ENCODE assay signal across 9 mouse cellular contexts in genomic region chr4:132960313-132960712, GRCm38 (mm10). TPM values are rescaled to one million over a fixed set of nuclear protein-coding genes. Genes with fewer than 3 reads are reported as not detected.
DNase-seq lines count a peak whose midpoint lies in the region; ATAC-seq lines count a peak whose summit lies in the region.
"Had no signal": no experiment of that assay in that cellular context is flagged by ENCODE, and none has a peak within 500 bp of the region (broad histone marks: within the 10 kb centered on the region; RNA-seq: fewer than 3 reads in every experiment).

No protein-coding gene starts in this region.

- no peaks in the 10 kb centered on the region for H3K27me3 ChIP-seq in embryonic facial prominence, embryonic 13.5 days
- no peaks in the 10 kb centered on the region for H3K27me3 ChIP-seq in limb, embryonic 15.5 days

- H3K4me3 ChIP-seq in embryonic facial prominence, embryonic 13.5 days: no peak overlapping the region
- no peak overlapping the region for H3K4me3 ChIP-seq in limb, embryonic 15.5 days

- H3K9ac ChIP-seq in embryonic facial prominence, embryonic 13.5 days: no peak overlapping the region
- H3K9ac ChIP-seq in limb, embryonic 15.5 days: no peak overlapping the region

- peak; percentile 21 for DNase-seq in kidney, postnatal 10 days
- no peak for DNase-seq in kidney, postnatal 14 days
- DNase-seq in ZHBTc4 (ENCODE audit: low read depth, low spot score): peak; percentile 55
- no peak for DNase-seq in T-cell, adult 2 months (ENCODE audit: low spot score)
- DNase-seq: layer of hippocampus, postnatal 36 days; midbrain, embryonic 14.5 days had no signal

- WGBS in embryonic facial prominence, embryonic 13.5 days: 58% methylated on average over 5 of the region's 5 CpGs
- WGBS in limb, embryonic 15.5 days: 68% methylated on average over 5 of the region's 5 CpGs

- H3K4me1 ChIP-seq in embryonic facial prominence, embryonic 13.5 days: peaks cover 28% of the 10 kb centered on the region
- peaks cover 28% of the 10 kb centered on the region for H3K4me1 ChIP-seq in limb, embryonic 15.5 days

- H3K4me2 ChIP-seq in embryonic facial prominence, embryonic 13.5 days: no peak overlapping the region
- H3K4me2 ChIP-seq in limb, embryonic 15.5 days: no peak overlapping the region

- no peaks in the 10 kb centered on the region for H3K36me3 ChIP-seq in embryonic facial prominence, embryonic 13.5 days
- H3K36me3 ChIP-seq in limb, embryonic 15.5 days: no peaks in the 10 kb centered on the region

- H3K27ac ChIP-seq in embryonic facial prominence, embryonic 13.5 days: peak overlapping the region; percentile 80; the same call in 1 of the 2 replicates
- H3K27ac ChIP-seq in limb, embryonic 15.5 days: peak overlapping the region; percentile 73; the same call in 1 of the 2 replicates

- no peak for ATAC-seq in embryonic facial prominence, embryonic 13.5 days (ENCODE audit: insufficient number of reproducible peaks, insufficient read depth, low FRiP score, low TSS enrichment, low read depth)
- no peak for ATAC-seq in limb, embryonic 15.5 days (ENCODE audit: insufficient number of reproducible peaks, low FRiP score, low TSS enrichment, low read depth)
- no peak for ATAC-seq in inflammation-experienced regulatory T-cells, adult 6 months

- no peaks in the 10 kb centered on the region for H3K9me3 ChIP-seq in embryonic facial prominence, embryonic 13.5 days
- no peaks in the 10 kb centered on the region for H3K9me3 ChIP-seq in limb, embryonic 15.5 days

RNA-seq across cellular contexts. Expression of gene Fgr, which starts 13.6 kb away (rescaled TPM):
- 0.10 and 0.28 TPM in 2 replicates for polyA plus RNA-seq in embryonic facial prominence, embryonic 13.5 days (2015; fragmentation: Nextera tagmentation; extraction: Ambion mirVana)
- 0.36 and 0.41 TPM in 2 replicates for polyA plus RNA-seq in limb, embryonic 15.5 days (2015; fragmentation: Nextera tagmentation; extraction: Ambion mirVana)
- polyA plus RNA-seq in inflammation-experienced regulatory T-cells, adult 6 months (2017; shearing (Covaris generic)): 1 to 10 TPM; 1.9 to 6.6 (median 3.3) TPM

RNA-seq across cellular contexts. Expression of gene Fam76a, which starts 38.0 kb away (rescaled TPM):
- 44.7 and 47.7 TPM in 2 replicates for polyA plus RNA-seq in embryonic facial prominence, embryonic 13.5 days (2015; fragmentation: Nextera tagmentation; extraction: Ambion mirVana)
- polyA plus RNA-seq in limb, embryonic 15.5 days (2015; fragmentation: Nextera tagmentation; extraction: Ambion mirVana): 43.9 and 47.4 TPM in 2 replicates
- polyA plus RNA-seq in inflammation-experienced regulatory T-cells, adult 6 months (2017; shearing (Covaris generic)): 10 to 100 TPM; 14.2 to 23.1 (median 17.9) TPM

RNA-seq across cellular contexts. Expression of gene Ahdc1, which starts 50.7 kb away (rescaled TPM):
- 12.8 and 14.3 TPM in 2 replicates for polyA plus RNA-seq in embryonic facial prominence, embryonic 13.5 days (2015; fragmentation: Nextera tagmentation; extraction: Ambion mirVana)
- 10.7 and 13.2 TPM in 2 replicates for polyA plus RNA-seq in limb, embryonic 15.5 days (2015; fragmentation: Nextera tagmentation; extraction: Ambion mirVana)
- polyA plus RNA-seq in inflammation-experienced regulatory T-cells, adult 6 months (2017; shearing (Covaris generic)): 1 to 10 TPM; 1.6 to 2.4 (median 2.4) TPM

Comparison
In these comparisons a context has a peak if more than half of its experiments do, and no peak if none do; other contexts are left out.
1. DNase-seq: peak in kidney, postnatal 10 days (single experiment) and ZHBTc4 (single experiment); none in kidney, postnatal 14 days (single experiment) and T-cell, adult 2 months (single experiment).